Mouse (Mus musculus) naive thymus-derived CD4-positive, alpha-beta T cell, adult 2 months (primary cell): ENCODE data around the gene Nes.

Source experiments
- DNase-seq: peaks from one replicate; pipeline ENCODE4 v3.0.0-alpha.2; 2011; ENCODE audit warnings: low read depth

The Nes gene

DNA sequence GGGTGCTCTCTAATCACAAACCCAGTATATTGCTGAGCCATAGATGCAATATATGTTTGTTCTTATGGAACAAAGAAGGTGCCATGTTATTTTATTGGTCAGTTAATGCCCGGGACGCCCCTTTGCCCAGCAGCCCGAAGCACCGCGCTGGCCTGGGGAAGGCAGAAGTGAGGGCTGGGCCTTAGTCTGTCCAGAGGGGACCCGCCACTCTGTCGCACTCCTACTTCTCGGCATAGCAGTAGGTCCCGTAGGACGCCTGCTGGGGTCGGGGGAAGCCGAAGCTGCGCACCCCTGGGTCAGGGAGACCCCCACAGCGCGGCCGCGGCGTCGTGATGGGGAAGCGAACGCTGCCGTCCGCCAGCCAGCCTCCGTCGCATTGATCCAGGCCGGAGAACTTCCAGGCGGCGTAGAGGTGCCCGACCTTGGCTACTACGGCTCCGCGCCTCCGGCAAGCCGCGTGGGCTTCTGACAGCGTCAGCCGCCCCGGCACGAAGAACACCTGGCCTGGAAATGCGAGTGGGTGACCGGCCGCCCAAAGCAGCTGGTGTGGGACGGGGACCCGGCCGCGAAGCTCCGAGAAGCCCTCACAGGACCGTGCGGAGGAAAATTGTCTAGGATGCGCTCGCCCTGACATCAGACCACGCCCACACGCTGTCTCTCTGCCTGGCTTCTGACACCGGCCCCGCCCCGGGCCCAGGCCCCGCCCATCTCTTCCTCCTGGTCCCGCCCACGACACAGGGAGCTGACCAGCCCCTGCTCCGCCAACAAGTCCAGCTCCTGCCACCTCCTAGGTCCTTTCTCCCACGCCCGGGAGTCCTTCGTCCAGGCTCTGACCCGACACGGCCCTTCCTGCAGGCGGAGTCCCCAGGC is 51.7 kb downstream of the Nes start:
- peak; percentile 83 for DNase-seq

DNA sequence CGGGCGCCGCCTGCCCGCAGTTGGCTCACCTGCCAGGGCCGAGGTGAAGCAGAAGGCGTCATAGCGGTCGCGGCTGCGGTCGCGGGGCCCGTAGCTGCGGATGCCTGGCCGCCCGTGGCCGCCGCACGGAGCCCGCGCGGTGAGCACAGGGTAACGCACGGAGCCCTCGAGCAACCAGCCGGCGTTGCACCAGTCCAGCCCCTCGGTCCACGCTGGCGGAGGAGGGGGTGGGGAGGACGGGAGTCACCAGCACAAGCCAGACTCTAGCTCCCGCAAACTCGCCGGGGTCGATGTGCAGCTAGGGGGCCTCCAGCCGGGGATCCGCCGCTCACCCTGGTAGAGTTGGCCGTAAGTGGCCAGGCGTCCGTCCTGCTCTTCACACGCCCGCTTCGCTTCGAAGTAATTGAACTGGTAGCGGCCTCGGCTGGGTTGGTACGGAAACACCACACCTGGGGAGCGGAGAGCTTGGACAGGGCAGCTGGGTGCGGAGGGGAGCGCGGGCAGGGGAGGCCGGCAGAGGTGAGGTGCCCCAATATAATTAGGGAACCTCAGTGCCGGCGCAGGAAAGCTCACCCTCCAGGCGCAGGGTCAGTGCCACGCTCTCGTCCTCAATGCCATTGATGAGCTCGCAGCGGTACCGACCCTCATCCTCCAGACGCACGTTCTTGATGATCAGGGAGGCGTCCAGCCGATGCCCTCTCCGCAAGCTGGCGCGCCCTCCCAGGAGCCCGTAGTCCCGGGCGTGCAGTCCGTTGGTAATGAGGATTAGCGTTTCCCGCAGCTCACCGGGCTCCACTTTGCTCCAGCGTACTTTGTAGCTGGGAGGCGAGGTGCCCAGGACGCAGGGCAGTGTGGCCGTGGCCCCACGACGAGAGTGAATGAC is 52.6 kb downstream of the Nes start:
- DNase-seq: peak; percentile 18

DNA sequence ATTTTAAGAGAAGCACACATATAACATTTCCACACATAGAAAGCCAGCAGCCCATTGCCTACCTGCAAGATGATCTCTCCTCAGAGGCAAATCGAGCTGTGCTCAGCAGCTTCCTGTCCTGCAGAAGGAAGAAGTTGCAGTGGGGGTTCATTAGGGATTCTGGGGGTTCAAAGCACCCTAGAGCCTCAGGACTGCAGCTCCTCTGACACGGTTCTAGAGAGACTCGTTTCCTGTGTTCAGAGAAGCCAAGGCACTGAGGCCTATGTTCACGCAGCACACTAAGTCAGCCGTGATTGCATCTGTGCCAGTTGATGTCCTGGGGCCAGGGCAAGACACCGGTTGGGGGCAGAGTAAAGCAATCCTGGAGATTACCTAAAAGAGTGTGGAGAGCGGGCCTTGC is 55.9 kb downstream of the Nes start:
- no peak for DNase-seq

DNA sequence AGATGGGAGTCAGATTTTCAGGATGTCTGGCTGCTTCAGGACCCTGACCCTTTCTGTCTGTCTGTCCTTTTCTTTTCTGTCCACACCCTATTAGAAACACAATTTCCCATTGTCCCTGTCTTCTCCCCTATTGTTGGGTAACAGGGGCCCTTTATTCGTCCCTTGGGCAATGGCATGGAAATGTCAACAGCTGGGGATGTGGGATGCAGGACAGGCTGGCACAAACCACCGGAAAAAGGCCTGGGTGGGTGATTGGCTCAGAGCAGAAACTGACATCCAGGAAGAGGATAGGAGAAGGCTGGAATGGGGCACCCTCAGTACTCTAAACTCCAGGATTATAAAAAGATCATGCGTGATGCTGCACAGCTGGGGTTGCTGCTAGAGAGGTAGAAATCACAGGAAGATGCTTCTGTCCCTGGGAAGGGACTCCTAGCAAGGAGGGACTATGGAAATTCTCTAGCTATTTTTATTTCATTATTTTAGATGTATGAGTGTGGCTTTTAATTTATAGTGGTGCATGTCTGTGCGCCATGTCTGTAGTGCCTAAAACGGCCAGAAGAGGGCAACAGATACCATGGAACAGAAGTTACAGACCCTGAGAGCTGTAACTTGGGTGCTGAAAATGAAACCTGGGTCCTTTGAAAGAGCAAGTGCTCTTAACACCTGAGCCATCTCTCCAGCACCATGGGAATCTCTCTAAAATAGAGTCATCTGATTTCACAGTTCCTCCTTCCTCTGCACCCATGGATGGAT is 56.7 kb downstream of the Nes start, which contains the start of gene Hapln2:
Hapln2 (minus strand) TSS at position 150 of the 753 bp plus-strand sequence.
- DNase-seq: peak; percentile 53
